In genomic region chr9:57657843-57658242, GRCm38 (mm10) we compare ENCODE assay signal across 25 mouse cellular contexts. TPM values are rescaled to one million over a fixed set of nuclear protein-coding genes. Genes with fewer than 3 reads are reported as not detected.
A peak's percentile ranks its signal among the peaks of the same experiment; 100 is the strongest.
DNase-seq lines count a peak whose midpoint lies in the region; ATAC-seq and TF ChIP-seq lines count a peak whose summit lies in the region.
"Had no signal": no experiment of that assay in that cellular context is flagged by ENCODE, and none has a peak within 500 bp of the region (broad histone marks: within the 10 kb centered on the region; RNA-seq: fewer than 3 reads in every experiment).

No protein-coding gene starts in this region.

- no peaks in the 10 kb centered on the region for H3K9me3 ChIP-seq in intestine, postnatal 0 days (ENCODE audit: control insufficient read depth)
- H3K9me3 ChIP-seq in intestine, embryonic 16.5 days (ENCODE audit: control insufficient read depth, low read length): no peaks in the 10 kb centered on the region
- no peaks in the 10 kb centered on the region for H3K9me3 ChIP-seq in lung, postnatal 0 days (ENCODE audit: low read length)
- H3K9me3 ChIP-seq: embryonic facial prominence, embryonic 10.5 days; heart, embryonic 13.5 days; liver, embryonic 13.5 days; midbrain, embryonic 12.5 days had no signal

- no peak for ATAC-seq in intestine, postnatal 0 days
- no peak for ATAC-seq in intestine, embryonic 16.5 days
- no peak for ATAC-seq in lung, postnatal 0 days
- ATAC-seq: hindbrain, embryonic 16.5 days had no signal

- WGBS in intestine, postnatal 0 days: 60% methylated on average over 4 of the region's 4 CpGs
- 50% methylated on average over 4 of the region's 4 CpGs for WGBS in intestine, embryonic 16.5 days
- WGBS in lung, postnatal 0 days: 38% methylated on average over 4 of the region's 4 CpGs

- H3K27ac ChIP-seq in intestine, postnatal 0 days (ENCODE audit: low read depth, low read length): no peak overlapping the region
- H3K27ac ChIP-seq in intestine, embryonic 16.5 days (ENCODE audit: low read length): no peak overlapping the region
- H3K27ac ChIP-seq in lung, postnatal 0 days (ENCODE audit: low read length): no peak overlapping the region
- H3K27ac ChIP-seq: embryonic facial prominence, embryonic 10.5 days; heart, embryonic 13.5 days; liver, embryonic 13.5 days; midbrain, embryonic 12.5 days had no signal

- TF ChIP-seq CTCF in intestine, postnatal 0 days (IDR thresholded peaks at IDR 0.05; ENCODE audit: low read depth): peak; percentile 30
- peak; percentile 32 for TF ChIP-seq CTCF in lung, postnatal 0 days (IDR thresholded peaks at IDR 0.05)

- no peaks in the 10 kb centered on the region for H3K4me1 ChIP-seq in intestine, postnatal 0 days (replicated peaks; ENCODE audit: control insufficient read depth, insufficient read depth, low read length)
- peaks cover 13% of the 10 kb centered on the region for H3K4me1 ChIP-seq in intestine, embryonic 16.5 days (ENCODE audit: control insufficient read depth, insufficient read depth, low read length)
- H3K4me1 ChIP-seq in lung, postnatal 0 days (ENCODE audit: insufficient read depth, low read depth, low read length): no peaks in the 10 kb centered on the region

- H3K36me3 ChIP-seq in intestine, postnatal 0 days (ENCODE audit: control insufficient read depth, insufficient read depth): no peaks in the 10 kb centered on the region
- no peaks in the 10 kb centered on the region for H3K36me3 ChIP-seq in intestine, embryonic 16.5 days (ENCODE audit: control insufficient read depth, insufficient read depth, low read length)
- H3K36me3 ChIP-seq in lung, postnatal 0 days (ENCODE audit: insufficient read depth, low read length): no peaks in the 10 kb centered on the region
- H3K36me3 ChIP-seq: embryonic facial prominence, embryonic 10.5 days; heart, embryonic 13.5 days; liver, embryonic 13.5 days; midbrain, embryonic 12.5 days had no signal

- no peak overlapping the region for H3K4me3 ChIP-seq in intestine, postnatal 0 days (ENCODE audit: low read depth, low read length)
- no peak overlapping the region for H3K4me3 ChIP-seq in intestine, embryonic 16.5 days (ENCODE audit: low read length)
- no peak overlapping the region for H3K4me3 ChIP-seq in lung, postnatal 0 days (ENCODE audit: low read depth, low read length)
- H3K4me3 ChIP-seq: embryonic facial prominence, embryonic 10.5 days; heart, embryonic 13.5 days; liver, embryonic 13.5 days; midbrain, embryonic 12.5 days; myocyte had no signal

- H3K27me3 ChIP-seq in intestine, postnatal 0 days (replicated peaks; ENCODE audit: control insufficient read depth, insufficient read depth, low read length): no peaks in the 10 kb centered on the region
- no peaks in the 10 kb centered on the region for H3K27me3 ChIP-seq in intestine, embryonic 16.5 days (replicated peaks; ENCODE audit: control insufficient read depth, insufficient read depth, low read length)
- H3K27me3 ChIP-seq in lung, postnatal 0 days (replicated peaks; ENCODE audit: insufficient read depth, low read length): no peaks in the 10 kb centered on the region
- H3K27me3 ChIP-seq: liver, embryonic 13.5 days had no signal

- H3K4me2 ChIP-seq in intestine, postnatal 0 days (replicated peaks; ENCODE audit: low read depth): no peak overlapping the region
- H3K4me2 ChIP-seq in intestine, embryonic 16.5 days (ENCODE audit: low read depth, low read length): no peak overlapping the region
- no peak overlapping the region for H3K4me2 ChIP-seq in lung, postnatal 0 days (replicated peaks; ENCODE audit: low read depth, low read length)
- H3K4me2 ChIP-seq: heart, embryonic 13.5 days; liver, embryonic 13.5 days; midbrain, embryonic 12.5 days had no signal

- DNase-seq in lung, postnatal 0 days (ENCODE audit: low spot score): peak; percentile 46
- DNase-seq in lung, postnatal 25 days (ENCODE audit: low spot score): no peak
- peak; percentile 33 for DNase-seq in thymus, postnatal 4 days
- no peak for DNase-seq in thymus, postnatal 10 days (ENCODE audit: low spot score in 2 of 2)
- DNase-seq in adrenal gland, postnatal 14 days: no peak
- DNase-seq: cerebellum, adult 2 months; heart, postnatal 4 days; kidney, adult 8-10 months; layer of hippocampus, adult 9-11 months; liver, embryonic 13.5 days had no signal

- H3K9ac ChIP-seq in intestine, postnatal 0 days (ENCODE audit: low read depth, low read length): no peak overlapping the region
- H3K9ac ChIP-seq in intestine, embryonic 16.5 days (ENCODE audit: low read depth, low read length): no peak overlapping the region
- no peak overlapping the region for H3K9ac ChIP-seq in lung, postnatal 0 days (replicated peaks; ENCODE audit: low read depth)
- H3K9ac ChIP-seq: heart, embryonic 13.5 days; liver, embryonic 13.5 days; midbrain, embryonic 12.5 days had no signal

- no peak for TF ChIP-seq EP300 in lung, postnatal 0 days (IDR thresholded peaks at IDR 0.05)

RNA-seq across cellular contexts. Expression of gene Csk, which starts 4.4 kb away (rescaled TPM):
- 18.7 and 21.9 TPM in 2 replicates for polyA plus RNA-seq in intestine, postnatal 0 days (2015; fragmentation: Nextera tagmentation; extraction: Ambion mirVana)
- 35.9 and 36.6 TPM in 2 replicates for polyA plus RNA-seq in intestine, embryonic 16.5 days (2015; fragmentation: Nextera tagmentation; extraction: Ambion mirVana)
- polyA plus RNA-seq in lung, postnatal 0 days (2015; fragmentation: Nextera tagmentation; extraction: Ambion mirVana): 25.6 and 27.3 TPM in 2 replicates
- total RNA-seq in adrenal gland, postnatal 14 days (2021): 71.0 and 75.6 TPM in 2 replicates

RNA-seq across cellular contexts. Expression of gene Cyp1a2, which starts 25.7 kb away (rescaled TPM):
- not detected in 2 replicates for polyA plus RNA-seq in intestine, postnatal 0 days (2015; fragmentation: Nextera tagmentation; extraction: Ambion mirVana)
- polyA plus RNA-seq in intestine, embryonic 16.5 days (2015; fragmentation: Nextera tagmentation; extraction: Ambion mirVana): not detected in 2 replicates
- 0.07 TPM in 1 of 2 replicates, not detected in the other for polyA plus RNA-seq in lung, postnatal 0 days (2015; fragmentation: Nextera tagmentation; extraction: Ambion mirVana)
- 1.5 and 43.1 TPM in 2 replicates for total RNA-seq in adrenal gland, postnatal 14 days (2021)
- total RNA-seq: common myeloid progenitor, adult 5-6 weeks; gastrocnemius, adult 18-20 months; granulocyte monocyte progenitor cell, adult 5-6 weeks; heart, postnatal 4 days; left cerebral cortex, adult 8-10 months had no signal
- polyA plus RNA-seq: cerebellum, adult 2 months; embryonic facial prominence, embryonic 10.5 days; forebrain, embryonic 11.5 days; heart, embryonic 13.5 days; hindbrain, embryonic 16.5 days; limb, embryonic 11.5 days; midbrain, embryonic 12.5 days; myocyte; neural tube, embryonic 14.5 days had no signal

RNA-seq across cellular contexts. Expression of gene Cyp1a1, which starts 29.9 kb away (rescaled TPM):
- 0.05 and 0.09 TPM in 2 replicates for polyA plus RNA-seq in intestine, postnatal 0 days (2015; fragmentation: Nextera tagmentation; extraction: Ambion mirVana)
- polyA plus RNA-seq in intestine, embryonic 16.5 days (2015; fragmentation: Nextera tagmentation; extraction: Ambion mirVana): not detected in 2 replicates
- 9.0 and 13.0 TPM in 2 replicates for polyA plus RNA-seq in lung, postnatal 0 days (2015; fragmentation: Nextera tagmentation; extraction: Ambion mirVana)
- total RNA-seq in adrenal gland, postnatal 14 days (2021): 0.37 TPM in 1 of 2 replicates, not detected in the other
- total RNA-seq: granulocyte monocyte progenitor cell, adult 5-6 weeks; heart, postnatal 4 days had no signal
- polyA plus RNA-seq: forebrain, embryonic 11.5 days; heart, embryonic 13.5 days; limb, embryonic 11.5 days; midbrain, embryonic 12.5 days; myocyte had no signal

RNA-seq across cellular contexts. Expression of gene Lman1l, which starts 37.3 kb away (rescaled TPM):
- not detected in 2 replicates for polyA plus RNA-seq in intestine, postnatal 0 days (2015; fragmentation: Nextera tagmentation; extraction: Ambion mirVana)
- not detected in 2 replicates for polyA plus RNA-seq in intestine, embryonic 16.5 days (2015; fragmentation: Nextera tagmentation; extraction: Ambion mirVana)
- polyA plus RNA-seq in lung, postnatal 0 days (2015; fragmentation: Nextera tagmentation; extraction: Ambion mirVana): not detected in 2 replicates
- not detected in 2 replicates for total RNA-seq in adrenal gland, postnatal 14 days (2021)
- total RNA-seq: adrenal gland, postnatal 4 days; common myeloid progenitor, adult 5-6 weeks; gastrocnemius, adult 18-20 months; granulocyte monocyte progenitor cell, adult 5-6 weeks; heart, postnatal 4 days; left cerebral cortex, adult 8-10 months had no signal
- polyA plus RNA-seq: cerebellum, adult 2 months; embryonic facial prominence, embryonic 10.5 days; forebrain, embryonic 11.5 days; heart, embryonic 13.5 days; hindbrain, embryonic 16.5 days; limb, embryonic 11.5 days; neural tube, embryonic 14.5 days had no signal

RNA-seq across cellular contexts. Expression of gene Edc3, which starts 50.5 kb away (rescaled TPM):
- polyA plus RNA-seq in intestine, postnatal 0 days (2015; fragmentation: Nextera tagmentation; extraction: Ambion mirVana): 12.3 and 14.2 TPM in 2 replicates
- 27.6 and 28.4 TPM in 2 replicates for polyA plus RNA-seq in intestine, embryonic 16.5 days (2015; fragmentation: Nextera tagmentation; extraction: Ambion mirVana)
- 23.3 and 25.3 TPM in 2 replicates for polyA plus RNA-seq in lung, postnatal 0 days (2015; fragmentation: Nextera tagmentation; extraction: Ambion mirVana)
- total RNA-seq in adrenal gland, postnatal 14 days (2021): 8.9 and 10.6 TPM in 2 replicates

Comparison
In these comparisons a context has a peak if more than half of its experiments do, and no peak if none do; other contexts are left out.
1. DNase-seq: peak in lung, postnatal 0 days (single experiment) and thymus, postnatal 4 days (single experiment); none in lung, postnatal 25 days (single experiment), thymus, postnatal 10 days (0 of 2) and adrenal gland, postnatal 14 days (single experiment).